Mouse (Mus musculus) adrenal gland, postnatal 36 days (tissue): Measurements from ENCODE around the gene Kif17. TPM values are rescaled to one million over a fixed set of nuclear protein-coding genes. Genes with fewer than 3 reads are reported as not detected.

ENCODE experiments used
- DNase-seq, 2 experiments: peaks; one replicate each; pipeline ENCODE4 v3.0.0; 2021; ENCODE audit warnings: mixed read lengths in 1 of 2
- microRNA-seq: library from miRNA; unstranded; fragments of <30 nt; microRNA quantifications from one replicate; pipeline ENCODE4 v1.2.0, GENCODE M21; 2021
- total RNA-seq, 2 experiments: library from RNA; stranded (reverse); gene quantifications; 2 replicates each; pipeline ENCODE4 v1.2.3; 2021

Gene Kif17
- total RNA-seq, 2 experiments from 2014 or later = 1.6 to 3.5 TPM

DNA sequence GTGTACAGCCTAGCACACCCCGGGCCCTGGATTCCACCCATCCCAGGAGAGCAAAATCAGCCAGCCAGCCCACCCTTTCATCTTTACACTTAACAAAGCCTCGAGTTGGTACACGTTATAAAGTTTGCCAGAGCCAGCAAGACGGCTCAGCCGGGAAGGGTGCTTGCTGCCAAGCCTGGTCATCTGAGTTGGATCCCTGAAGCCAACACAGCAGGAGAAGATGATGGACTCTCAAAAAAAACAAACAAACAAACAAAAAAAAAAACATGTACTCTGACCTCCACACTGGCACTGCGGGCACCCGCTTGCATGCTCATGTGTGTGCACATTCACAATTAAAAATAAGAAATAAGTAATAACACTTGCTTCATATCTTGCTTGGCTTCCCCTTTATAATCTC is 91.8 kb downstream of the Kif17 start:
- DNase-seq = no peak

DNA sequence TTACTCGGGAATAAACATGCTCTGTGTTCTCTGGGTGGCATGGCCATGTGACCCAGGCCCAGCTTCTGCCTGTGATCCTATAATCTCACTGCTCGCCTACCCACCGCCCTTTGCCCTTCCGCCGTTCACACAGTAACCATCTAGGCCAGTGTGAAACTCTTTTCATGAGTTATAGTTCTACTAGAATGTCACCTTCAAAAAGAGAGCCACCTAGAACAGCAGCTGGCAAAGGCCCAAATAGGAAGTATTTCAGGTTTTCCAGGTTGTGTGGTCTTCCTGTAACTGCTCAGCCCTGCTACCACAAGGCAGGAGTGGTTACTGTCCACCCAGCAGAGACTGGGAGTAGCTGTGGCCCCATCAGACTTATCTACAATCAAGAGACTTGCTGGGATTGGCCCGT is 92.5 kb downstream of the Kif17 start:
- DNase-seq = no peak

DNA sequence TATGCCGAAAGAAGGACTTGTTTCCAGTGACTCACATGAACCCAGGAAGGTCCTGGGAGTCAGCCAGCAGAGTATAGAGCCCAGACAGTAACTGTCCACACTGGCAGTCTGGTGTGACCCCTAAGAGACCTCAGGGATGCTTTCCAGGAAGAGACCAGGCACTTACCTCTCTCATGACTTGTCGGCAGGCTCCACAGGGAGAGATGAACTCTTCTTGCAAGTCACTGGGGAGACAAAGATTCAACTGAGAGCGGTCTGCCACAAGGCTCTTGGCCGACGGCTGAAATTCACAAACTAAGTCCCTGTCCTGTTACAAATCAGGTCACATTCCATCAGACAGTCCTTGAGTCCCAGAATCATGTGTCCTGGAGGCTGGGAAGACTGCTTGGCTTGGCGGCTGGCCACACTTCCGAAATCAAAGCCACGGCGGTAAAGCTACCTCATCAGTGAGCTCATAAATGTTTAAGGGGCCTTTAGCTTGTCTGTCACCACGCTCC is 93.2 kb downstream of the Kif17 start:
- peak; percentile 81 to 84 for DNase-seq

DNA sequence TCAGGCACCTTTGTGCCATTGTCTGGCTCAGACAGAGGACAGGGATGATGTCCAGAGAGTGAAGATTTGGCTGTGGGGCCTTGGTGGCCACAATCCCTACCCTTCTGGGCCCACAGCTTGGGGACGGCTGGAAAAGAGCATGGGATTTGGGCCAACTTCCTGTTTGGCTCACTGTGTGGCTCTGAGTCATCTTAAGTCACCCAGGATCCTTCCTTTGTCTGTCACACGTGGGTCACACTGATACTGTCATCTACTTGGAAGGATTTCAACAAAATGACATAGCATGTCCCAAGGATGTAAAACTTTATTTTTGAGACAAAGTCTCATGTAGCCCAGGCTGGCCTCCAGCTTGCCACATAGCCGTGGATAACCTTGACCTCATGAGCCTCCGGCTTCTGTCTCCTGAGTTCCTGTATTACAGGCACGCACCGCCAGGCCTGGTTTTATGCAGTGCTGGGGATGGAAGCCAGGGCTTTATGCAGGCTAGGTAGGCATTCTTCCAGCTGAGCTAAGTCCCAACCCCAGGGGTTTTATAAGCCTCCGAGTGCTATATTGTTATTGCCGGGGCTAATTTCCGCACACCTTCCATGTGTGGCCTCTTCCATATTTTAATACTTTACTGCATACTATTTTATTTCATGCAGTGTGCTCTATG is 94.8 kb downstream of the Kif17 start:
- peak; percentile 73 to 76 for DNase-seq

DNA sequence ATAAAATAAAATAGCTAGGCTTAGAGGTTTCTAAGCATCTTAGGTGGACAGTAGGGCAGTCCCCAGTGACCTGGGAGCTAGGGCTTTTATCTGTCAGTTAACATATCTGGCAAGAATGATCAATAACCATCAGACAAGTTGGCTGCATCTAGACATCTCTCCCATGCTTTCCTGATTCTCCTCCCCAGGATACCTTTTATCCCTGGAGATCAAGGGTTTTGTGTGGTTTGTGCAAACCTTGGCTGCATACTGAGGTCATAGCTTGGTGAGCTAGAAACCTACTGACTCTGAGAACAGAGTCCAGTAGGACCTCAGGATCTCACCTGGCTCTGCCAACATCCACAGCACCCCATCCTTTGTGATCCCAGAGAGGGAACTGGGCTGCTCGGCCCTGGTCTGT is 97.0 kb downstream of the Kif17 start:
- no peak for DNase-seq

DNA sequence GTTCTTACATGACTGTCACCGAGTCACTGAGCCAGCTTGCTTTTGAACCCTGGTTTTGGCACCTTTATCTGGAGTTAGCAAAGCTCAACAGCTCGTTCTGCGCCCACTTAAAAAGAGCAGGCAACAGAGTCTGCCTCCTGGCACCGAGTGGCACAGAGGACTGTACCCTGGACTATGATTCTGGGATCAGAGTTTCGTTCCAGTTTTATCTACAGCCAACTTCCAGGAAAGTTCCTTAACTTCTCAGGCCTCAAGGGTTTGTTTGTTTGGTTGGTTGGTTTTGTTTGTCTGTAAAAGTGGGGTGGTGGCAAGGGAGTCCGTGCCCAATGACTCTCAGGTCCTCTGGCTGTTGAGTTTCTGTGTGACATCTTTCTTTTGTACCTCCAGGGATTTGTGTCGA is 98.5 kb downstream of the Kif17 start:
- no peak for DNase-seq

Small RNA genes lying within 50 kb of the gene (microRNA-seq; reads per million reads assigned to microRNA genes)
- gene Gm27646 = not detected
- gene Mir7019 = 3.5 reads per million, percentile 9 among the genes with 10 or more reads in this experiment

Other genes starting within 250 kb of the Kif17 start
- 100 to 1,000 TPM; 192 to 251 TPM for gene Hp1bp3, start 34.1 kb upstream of the Kif17 start, total RNA-seq
- gene Sh2d5, start within 50 bp of the Kif17 start, total RNA-seq = 1 to 10 TPM in 1 of 2 experiments, under 1 TPM in 1; 0.92 to 2.9 TPM
- 100 to 1,000 TPM; 127 to 132 TPM for gene Ddost, start 54.3 kb downstream of the Kif17 start, total RNA-seq
- 100 to 1,000 TPM; 141 to 211 TPM for gene Pink1, start 75.9 kb downstream of the Kif17 start, total RNA-seq
- 10 to 100 TPM in 1 of 2 experiments, 1 to 10 TPM in 1; 6.9 to 15.0 TPM for gene Cda, start 117.6 kb downstream of the Kif17 start, total RNA-seq
- 1 to 10 TPM; 2.5 to 3.5 TPM for gene Fam43b, start 146.1 kb downstream of the Kif17 start, total RNA-seq
- gene Mul1, start 184.2 kb downstream of the Kif17 start, total RNA-seq = 10 to 100 TPM; 51.7 to 55.3 TPM
- gene Camk2n1, start 203.9 kb downstream of the Kif17 start, total RNA-seq = 10 to 100 TPM; 25.2 to 25.7 TPM